Comparison of ENCODE assay signal across 7 mouse cellular contexts in genomic region chr8:70658897-70659603, GRCm38 (mm10). TPM values are rescaled to one million over a fixed set of nuclear protein-coding genes. Genes with fewer than 3 reads are reported as not detected.
DNase-seq lines count a peak whose midpoint lies in the region; ATAC-seq and TF ChIP-seq lines count a peak whose summit lies in the region.

No protein-coding gene starts in this region.

- no peak for TF ChIP-seq CTCF in thymus, adult 2 months (IDR thresholded peaks at IDR 0.05; ENCODE audit: borderline replicate concordance, control insufficient read depth, extremely low read depth, insufficient read depth, low read length, poor library complexity)

- no peak overlapping the region for H3K27ac ChIP-seq in thymus, adult 2 months (ENCODE audit: control insufficient read depth, insufficient read depth, low read length)

- H3K4me1 ChIP-seq in thymus, adult 2 months (replicated peaks; ENCODE audit: control insufficient read depth, insufficient read depth, low read length) = peaks cover 15% of the 10 kb centered on the region

- DNase-seq in thymus, adult 2 months = no peak
- no peak for DNase-seq in thymus, postnatal 0 days (ENCODE audit: low spot score)
- DNase-seq in kidney, postnatal 36 days = peak; percentile 66 to 85
- peak; percentile 25 for DNase-seq in naive thymus-derived CD4-positive, alpha-beta T cell, adult 2 months (ENCODE audit: low read depth)
- no peak for DNase-seq in left cerebral cortex, adult 8-10 months (ENCODE audit: low spot score in 2 of 2)
- no peak for DNase-seq in right cerebral cortex, postnatal 14 days

- 3% methylated on average over 31 of the region's 31 CpGs for WGBS in thymus, adult 2 months

- ATAC-seq in erythroid progenitor cell, adult 5-6 weeks (replicated peaks; ENCODE audit: low FRiP score, poor library complexity, severe bottlenecking) = peak; percentile 60

- H3K4me3 ChIP-seq in thymus, adult 2 months (ENCODE audit: control insufficient read depth, insufficient read depth, low read length) = peak overlapping the region; percentile 90

- TF ChIP-seq POLR2A in thymus, adult 2 months (IDR thresholded peaks at IDR 0.05; ENCODE audit: control insufficient read depth, extremely low read depth, insufficient read depth, low read length, poor library complexity) = no peak

- no peaks in the 10 kb centered on the region for H3K27me3 ChIP-seq in thymus, adult 2 months (ENCODE audit: control insufficient read depth, insufficient read depth, low read length)

- H3K36me3 ChIP-seq in thymus, adult 2 months (ENCODE audit: control insufficient read depth, insufficient read depth, low read length) = no peaks in the 10 kb centered on the region

RNA-seq across cellular contexts. Expression of gene Pgpep1, which starts 1.1 kb away (rescaled TPM):
- polyA plus RNA-seq in thymus, adult 2 months (2012; rRNA removed) = 40.7 and 41.9 TPM in 2 replicates
- 33.2 and 43.0 TPM in 2 replicates for polyA plus RNA-seq in thymus, postnatal 0 days (2015; fragmentation: Nextera tagmentation; extraction: Ambion mirVana)
- 0.36 and 6.3 TPM in 2 replicates for total RNA-seq in erythroid progenitor cell, adult 5-6 weeks (2015; ENCODE audit: low replicate concordance)
- under 0.01 and 3.0 TPM in 2 replicates for total RNA-seq in erythroid progenitor cell, adult 5-6 weeks (2017; ENCODE audit: low replicate concordance)
- total RNA-seq in left cerebral cortex, adult 8-10 months (2022) = 10 to 100 TPM; 11.2 to 17.0 (median 13.4) TPM

RNA-seq across cellular contexts. Expression of gene Lsm4, which starts 14.0 kb away (rescaled TPM):
- 192 and 199 TPM in 2 replicates for polyA plus RNA-seq in thymus, adult 2 months (2012; rRNA removed)
- 333 and 377 TPM in 2 replicates for polyA plus RNA-seq in thymus, postnatal 0 days (2015; fragmentation: Nextera tagmentation; extraction: Ambion mirVana)
- total RNA-seq in erythroid progenitor cell, adult 5-6 weeks (2015; ENCODE audit: low replicate concordance) = 86.5 and 93.1 TPM in 2 replicates
- total RNA-seq in erythroid progenitor cell, adult 5-6 weeks (2017; ENCODE audit: low replicate concordance) = 38.4 and 57.6 TPM in 2 replicates
- 10 to 100 TPM; 61.5 to 65.0 (median 63.0) TPM for total RNA-seq in left cerebral cortex, adult 8-10 months (2022)

RNA-seq across cellular contexts. Expression of gene Gdf15, which starts 26.8 kb away (rescaled TPM):
- polyA plus RNA-seq in thymus, adult 2 months (2012; rRNA removed) = 6.7 and 7.5 TPM in 2 replicates
- 1.2 and 1.4 TPM in 2 replicates for polyA plus RNA-seq in thymus, postnatal 0 days (2015; fragmentation: Nextera tagmentation; extraction: Ambion mirVana)
- total RNA-seq in erythroid progenitor cell, adult 5-6 weeks (2015; ENCODE audit: low replicate concordance) = not detected in 2 replicates
- total RNA-seq in erythroid progenitor cell, adult 5-6 weeks (2017; ENCODE audit: low replicate concordance) = not detected in 2 replicates
- total RNA-seq in left cerebral cortex, adult 8-10 months (2022) = not detected

RNA-seq across cellular contexts. Expression of gene Jund, which starts 39.7 kb away (rescaled TPM):
- 540 and 792 TPM in 2 replicates for polyA plus RNA-seq in thymus, adult 2 months (2012; rRNA removed)
- 85.7 and 111 TPM in 2 replicates for polyA plus RNA-seq in thymus, postnatal 0 days (2015; fragmentation: Nextera tagmentation; extraction: Ambion mirVana)
- 26.7 and 36.0 TPM in 2 replicates for total RNA-seq in erythroid progenitor cell, adult 5-6 weeks (2015; ENCODE audit: low replicate concordance)
- 21.1 and 32.0 TPM in 2 replicates for total RNA-seq in erythroid progenitor cell, adult 5-6 weeks (2017; ENCODE audit: low replicate concordance)
- 100 to 1,000 TPM; 206 to 222 (median 214) TPM for total RNA-seq in left cerebral cortex, adult 8-10 months (2022)

RNA-seq across cellular contexts. Expression of gene Lrrc25, which starts 43.1 kb away (rescaled TPM):
- 15.3 and 18.5 TPM in 2 replicates for polyA plus RNA-seq in thymus, adult 2 months (2012; rRNA removed)
- 4.7 and 5.8 TPM in 2 replicates for polyA plus RNA-seq in thymus, postnatal 0 days (2015; fragmentation: Nextera tagmentation; extraction: Ambion mirVana)
- 2.5 and 11.7 TPM in 2 replicates for total RNA-seq in erythroid progenitor cell, adult 5-6 weeks (2015; ENCODE audit: low replicate concordance)
- 2.3 and 3.5 TPM in 2 replicates for total RNA-seq in erythroid progenitor cell, adult 5-6 weeks (2017; ENCODE audit: low replicate concordance)
- total RNA-seq in left cerebral cortex, adult 8-10 months (2022) = 1 to 10 TPM in 1 of 4 experiments, under 1 TPM in 3; 0.55 to 1.3 (median 0.87) TPM

Comparison
In these comparisons a context has a peak if more than half of its experiments do, and no peak if none do; other contexts are left out.
1. DNase-seq: peak in kidney, postnatal 36 days (2 of 2) and naive thymus-derived CD4-positive, alpha-beta T cell, adult 2 months (single experiment); none in thymus, adult 2 months (single experiment), thymus, postnatal 0 days (single experiment), left cerebral cortex, adult 8-10 months (0 of 2) and right cerebral cortex, postnatal 14 days (single experiment).